8 mouse cellular contexts compared by ENCODE assay signal in genomic region chr1:43163467-43164418, GRCm38 (mm10). TPM values are rescaled to one million over a fixed set of nuclear protein-coding genes. Genes with fewer than 3 reads are reported as not detected.
DNase-seq lines count a peak whose midpoint lies in the region; ATAC-seq lines count a peak whose summit lies in the region.

No protein-coding gene starts in this region.

- peak; percentile 87 for ATAC-seq in inflammation-experienced regulatory T-cells, adult 6 months
- peak; percentile 92 for ATAC-seq in megakaryocyte progenitor cell, adult 5-6 weeks (replicated peaks; ENCODE audit: poor library complexity)

- intact Hi-C loops in left cerebral cortex, postnatal 14 days (cut with DNase I) = no loop called here

- peak; percentile 56 for DNase-seq in T-cell, adult 2 months (ENCODE audit: low spot score)
- DNase-seq in cerebellum, postnatal 4 days (ENCODE audit: low spot score in 2 of 2) = peak; percentile 31 to 67
- DNase-seq in gastrocnemius, postnatal 10 days = peak; percentile 71
- peak; percentile 67 to 74 for DNase-seq in left cerebral cortex, postnatal 14 days (ENCODE audit: low spot score in 2 of 2)
- peak; percentile 75 for DNase-seq in right cerebral cortex, postnatal 14 days
- no peak for DNase-seq in adipocyte (ENCODE audit: low spot score)

RNA-seq across cellular contexts. Expression of gene Fhl2, which starts 33.0 kb away (rescaled TPM):
- 10 to 100 TPM; 21.7 to 22.1 TPM for total RNA-seq in gastrocnemius, postnatal 10 days (2021)
- polyA plus RNA-seq in inflammation-experienced regulatory T-cells, adult 6 months (2017; shearing (Covaris generic)) = 1 to 10 TPM; 1.5 to 5.8 (median 2.8) TPM
- total RNA-seq in left cerebral cortex, postnatal 14 days (2021) = 10 to 100 TPM; 48.4 to 55.9 TPM
- 0.10 TPM in 1 of 2 replicates, not detected in the other for total RNA-seq in megakaryocyte progenitor cell, adult 5-6 weeks (2015)
- 1.1 TPM in 1 of 2 replicates, not detected in the other for total RNA-seq in megakaryocyte progenitor cell, adult 5-6 weeks (2017)

Comparison
In these comparisons a context has a peak if more than half of its experiments do, and no peak if none do; other contexts are left out.
1. RNA of gene Fhl2, which starts 33.0 kb away (total RNA-seq): 48.4 to 55.9 TPM in left cerebral cortex, postnatal 14 days and 21.7 to 22.1 TPM in gastrocnemius, postnatal 10 days; 0.10 to 1.1 TPM in megakaryocyte progenitor cell, adult 5-6 weeks; every median in the first group is over 10 times any median in the second.